Mouse (Mus musculus) ZHBTc4 (cell line): ENCODE measurements at regions not wholly inside any gene's neighbourhood (a gene's known extent, or its start where the extent isn't known, plus 50 kb on each side); places are given as distances from the start of the nearest gene placed in this dataset.

Experiments
- DNase-seq: peaks from one replicate; pipeline ENCODE4 v3.0.0-alpha.2; 2011; ENCODE audit warnings: low read depth, low spot score

- DNase-seq: no peak
These were observed 595.0 kb upstream of the Apob start for GRCm38 (mm10) chr12:7382455-7382854.

- no peak for DNase-seq
These were observed 573.6 kb upstream of the Apob start for GRCm38 (mm10) chr12:7403800-7404199.

GRCm38 (mm10) chr12:7411810-7412209, 565.6 kb upstream of the Apob start:
- no peak for DNase-seq

GRCm38 (mm10) chr12:7420276-7420675, 557.2 kb upstream of the Apob start:
- peak; percentile 21 for DNase-seq

- no peak for DNase-seq
These were observed 555.5 kb upstream of the Apob start for GRCm38 (mm10) chr12:7421826-7422540.

GRCm38 (mm10) chr12:7430981-7431380, 546.5 kb upstream of the Apob start:
- DNase-seq: no peak

GRCm38 (mm10) chr12:7445238-7445637, 532.2 kb upstream of the Apob start:
- no peak for DNase-seq

GRCm38 (mm10) chr12:7450506-7450905, 526.9 kb upstream of the Apob start:
- DNase-seq: no peak

GRCm38 (mm10) chr12:7457036-7457435, 520.4 kb upstream of the Apob start:
- no peak for DNase-seq

GRCm38 (mm10) chr12:7457544-7457943, 519.9 kb upstream of the Apob start:
- DNase-seq: no peak

- DNase-seq: peak; percentile 5
These were observed 512.5 kb upstream of the Apob start for GRCm38 (mm10) chr12:7464947-7465346.

GRCm38 (mm10) chr12:7512579-7513248, 464.7 kb upstream of the Apob start:
- DNase-seq: no peak

- peak; percentile 77 for DNase-seq
These were observed 440.1 kb upstream of the Apob start for GRCm38 (mm10) chr12:7537389-7537788.

- peak; percentile 60 for DNase-seq
These were observed 434.0 kb upstream of the Apob start for GRCm38 (mm10) chr12:7543281-7543981.

- DNase-seq: no peak
These were observed 428.7 kb upstream of the Apob start for GRCm38 (mm10) chr12:7548759-7549158.

- DNase-seq: no peak
These were observed 417.2 kb upstream of the Apob start for GRCm38 (mm10) chr12:7560245-7560644.

- DNase-seq: no peak
These were observed 401.4 kb upstream of the Apob start for GRCm38 (mm10) chr12:7576081-7576480.

- DNase-seq: no peak
These were observed 389.9 kb upstream of the Apob start for GRCm38 (mm10) chr12:7587501-7587900.

GRCm38 (mm10) chr12:7611272-7612092, 366.0 kb upstream of the Apob start:
- DNase-seq: no peak

GRCm38 (mm10) chr12:7636417-7637175, 340.9 kb upstream of the Apob start:
- DNase-seq: no peak

- no peak for DNase-seq
These were observed 339.8 kb upstream of the Apob start for GRCm38 (mm10) chr12:7637629-7638028.
